Comparison of ENCODE assay signal across 10 mouse cellular contexts in the genomic region with DNA sequence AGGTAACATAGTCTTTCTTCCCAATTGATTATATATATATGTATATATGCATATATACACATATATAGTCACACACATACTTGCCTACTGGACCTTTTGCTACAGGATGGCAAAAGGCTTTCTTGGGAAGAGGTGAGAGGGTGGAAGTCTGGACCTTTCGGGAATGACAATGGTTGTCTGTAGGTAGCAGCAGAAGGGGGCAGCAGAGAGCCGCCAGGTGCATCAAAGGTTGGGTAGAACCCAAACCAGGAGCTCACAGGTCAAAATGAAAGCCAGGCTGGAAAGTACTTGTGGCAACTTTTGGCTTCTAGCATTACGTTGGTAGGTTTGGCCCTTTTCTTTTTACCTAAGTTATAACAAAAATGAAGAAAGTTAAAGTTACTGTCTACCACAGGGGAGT. TPM values are rescaled to one million over a fixed set of nuclear protein-coding genes. Genes with fewer than 3 reads are reported as not detected.
DNase-seq lines count a peak whose midpoint lies in the region; ATAC-seq and TF ChIP-seq lines count a peak whose summit lies in the region.
"Had no signal": no experiment of that assay in that cellular context is flagged by ENCODE, and none has a peak within 500 bp of the region (broad histone marks: within the 10 kb centered on the region; RNA-seq: fewer than 3 reads in every experiment).

No protein-coding gene starts in this region.

- H3K4me2 ChIP-seq in kidney, embryonic 16.5 days (replicated peaks; ENCODE audit: low read depth, low read length): no peak overlapping the region
- no peak overlapping the region for H3K4me2 ChIP-seq in midbrain, embryonic 16.5 days (ENCODE audit: low read length)

- no peak for ATAC-seq in kidney, embryonic 16.5 days (ENCODE audit: low FRiP score, low TSS enrichment)
- no peak for ATAC-seq in midbrain, embryonic 16.5 days

- no peaks in the 10 kb centered on the region for H3K27me3 ChIP-seq in kidney, embryonic 16.5 days (ENCODE audit: insufficient read depth, low read length)
- H3K27me3 ChIP-seq in ES-Bruce4 (ENCODE audit: control insufficient read depth, insufficient read depth, low read length, poor library complexity, severe bottlenecking): no peaks in the 10 kb centered on the region
- no peaks in the 10 kb centered on the region; the same call in 1 of the 2 replicates for H3K27me3 ChIP-seq in splenic B cell, adult 2 months (ENCODE audit: control insufficient read depth, insufficient read depth, low read length, poor library complexity, severe bottlenecking)
- H3K27me3 ChIP-seq in midbrain, embryonic 16.5 days (ENCODE audit: control insufficient read depth, insufficient read depth, low read depth, low read length): no peaks in the 10 kb centered on the region

- no peaks in the 10 kb centered on the region for H3K36me3 ChIP-seq in kidney, embryonic 16.5 days (ENCODE audit: insufficient read depth, low read length)
- no peaks in the 10 kb centered on the region for H3K36me3 ChIP-seq in ES-Bruce4 (ENCODE audit: control insufficient read depth, insufficient read depth, low read length, poor library complexity, severe bottlenecking)
- no peaks in the 10 kb centered on the region for H3K36me3 ChIP-seq in splenic B cell, adult 2 months (ENCODE audit: control insufficient read depth, insufficient read depth, low read length, poor library complexity, severe bottlenecking)
- H3K36me3 ChIP-seq in midbrain, embryonic 16.5 days (ENCODE audit: control insufficient read depth, insufficient read depth, low read length): no peaks in the 10 kb centered on the region

- TF ChIP-seq EP300 in ES-Bruce4 (IDR thresholded peaks at IDR 0.05; ENCODE audit: insufficient read depth, low read depth, low read length): no peak

- peaks cover 10% of the 10 kb centered on the region; the same call in 1 of the 2 replicates for H3K4me1 ChIP-seq in kidney, embryonic 16.5 days (ENCODE audit: insufficient read depth, low read length)
- H3K4me1 ChIP-seq in ES-Bruce4 (ENCODE audit: control insufficient read depth, insufficient read depth, low read length): no peaks in the 10 kb centered on the region
- H3K4me1 ChIP-seq in midbrain, embryonic 16.5 days (ENCODE audit: control insufficient read depth, insufficient read depth, low read length): no peaks in the 10 kb centered on the region
- H3K4me1 ChIP-seq: megakaryocyte, embryonic 14.5 days had no signal

- H3K9ac ChIP-seq in kidney, embryonic 16.5 days (replicated peaks; ENCODE audit: low read length): no peak overlapping the region
- no peak overlapping the region for H3K9ac ChIP-seq in ES-Bruce4 (ENCODE audit: low read depth, poor library complexity, severe bottlenecking)
- no peak overlapping the region for H3K9ac ChIP-seq in midbrain, embryonic 16.5 days (ENCODE audit: low read depth, low read length)

- TF ChIP-seq CTCF in ES-Bruce4 (IDR thresholded peaks at IDR 0.05; ENCODE audit: low read depth, low read length): peak; percentile 82

- H3K4me3 ChIP-seq in kidney, embryonic 16.5 days (ENCODE audit: low read length): no peak overlapping the region
- H3K4me3 ChIP-seq in ES-Bruce4 (ENCODE audit: low read depth, low read length): no peak overlapping the region
- no peak overlapping the region for H3K4me3 ChIP-seq in midbrain, embryonic 16.5 days (ENCODE audit: low read depth, low read length)
- H3K4me3 ChIP-seq: erythroblast, embryonic 14.5 days; megakaryocyte, embryonic 14.5 days had no signal

- no peak overlapping the region for H3K27ac ChIP-seq in kidney, embryonic 16.5 days (ENCODE audit: low read length)
- no peak overlapping the region for H3K27ac ChIP-seq in ES-Bruce4 (ENCODE audit: insufficient read depth, low read length)
- H3K27ac ChIP-seq in midbrain, embryonic 16.5 days (ENCODE audit: low read length): no peak overlapping the region

- TF ChIP-seq POLR2A in ES-Bruce4 (IDR thresholded peaks at IDR 0.05; ENCODE audit: insufficient read depth, low read length): no peak

- intact Hi-C loops in heart, postnatal 36 days (cut with DNase I): loop anchor here (2.0 to 5.0 kb wide), 2 partner anchors 387 to 447 kb away; no protein-coding TSS in a partner anchor
- intact Hi-C loops in gastrocnemius, postnatal 36 days (cut with DNase I): loop anchor here (2.0 to 10.0 kb wide), 2 partner anchors 389 to 447 kb away; no protein-coding TSS in a partner anchor

- peak; percentile 47 for DNase-seq in kidney, adult 18-20 months
- DNase-seq in adrenal gland, postnatal 25 days: peak; percentile 70
- DNase-seq in heart, postnatal 36 days: peak; percentile 46 to 69
- peak; percentile 42 for DNase-seq in splenic B cell, adult 2 months (ENCODE audit: low read depth, low spot score)
- no peak for DNase-seq in gastrocnemius, postnatal 36 days

- WGBS in kidney, embryonic 16.5 days: 62% methylated on average over 3 of the region's 3 CpGs
- WGBS in midbrain, embryonic 16.5 days: 52% methylated on average over 3 of the region's 3 CpGs

- H3K9me3 ChIP-seq in kidney, embryonic 16.5 days (ENCODE audit: low read length): no peaks in the 10 kb centered on the region
- H3K9me3 ChIP-seq in ES-Bruce4 (replicated peaks; ENCODE audit: control insufficient read depth, insufficient read depth, low read length, poor library complexity, severe bottlenecking): no peaks in the 10 kb centered on the region
- no peaks in the 10 kb centered on the region for H3K9me3 ChIP-seq in midbrain, embryonic 16.5 days (replicated peaks; ENCODE audit: control insufficient read depth, low read length, poor library complexity, severe bottlenecking)

RNA-seq across cellular contexts. Expression of a gene that starts 6.0 kb away (rescaled TPM):
- 15.9 and 17.5 TPM in 2 replicates for polyA plus RNA-seq in kidney, embryonic 16.5 days (2015; fragmentation: Nextera tagmentation; extraction: Ambion mirVana)
- polyA plus RNA-seq in ES-Bruce4 (2011; ENCODE audit: insufficient read depth, insufficient read length, low read depth, missing spikeins): 1.5 TPM in 1 of 2 replicates, not detected in the other
- 0.52 and 0.90 TPM in 2 replicates for total RNA-seq in adrenal gland, postnatal 25 days (2021)
- not detected for total RNA-seq in heart, postnatal 36 days (2021)
- total RNA-seq in gastrocnemius, postnatal 36 days (2021): not detected
- 9.0 and 10.2 TPM in 2 replicates for polyA plus RNA-seq in midbrain, embryonic 16.5 days (2015; fragmentation: Nextera tagmentation; extraction: Ambion mirVana)
- polyA plus RNA-seq: erythroblast, embryonic 14.5 days had no signal

RNA-seq across cellular contexts. Expression of a gene that starts 25.7 kb away (rescaled TPM):
- polyA plus RNA-seq in kidney, embryonic 16.5 days (2015; fragmentation: Nextera tagmentation; extraction: Ambion mirVana): 0.17 and 0.37 TPM in 2 replicates
- not detected in 2 replicates for polyA plus RNA-seq in ES-Bruce4 (2011; ENCODE audit: insufficient read depth, insufficient read length, low read depth, missing spikeins)
- total RNA-seq in adrenal gland, postnatal 25 days (2021): 0.55 TPM in 1 of 2 replicates, not detected in the other
- under 1 TPM; 0.22 to 0.31 TPM for total RNA-seq in heart, postnatal 36 days (2021)
- under 1 TPM; 0.23 to 0.25 TPM for total RNA-seq in gastrocnemius, postnatal 36 days (2021)
- polyA plus RNA-seq in midbrain, embryonic 16.5 days (2015; fragmentation: Nextera tagmentation; extraction: Ambion mirVana): 0.14 TPM in 1 of 2 replicates, not detected in the other
- polyA plus RNA-seq: erythroblast, embryonic 14.5 days had no signal

RNA-seq across cellular contexts. Expression of a gene that starts 25.8 kb away (rescaled TPM):
- polyA plus RNA-seq in kidney, embryonic 16.5 days (2015; fragmentation: Nextera tagmentation; extraction: Ambion mirVana): 45.6 and 51.4 TPM in 2 replicates
- 126 and 130 TPM in 2 replicates for polyA plus RNA-seq in ES-Bruce4 (2011; ENCODE audit: insufficient read depth, insufficient read length, low read depth, missing spikeins)
- 25.9 and 28.9 TPM in 2 replicates for total RNA-seq in adrenal gland, postnatal 25 days (2021)
- total RNA-seq in heart, postnatal 36 days (2021): 1 to 10 TPM; 8.3 to 8.4 TPM
- total RNA-seq in gastrocnemius, postnatal 36 days (2021): 10 to 100 TPM in 1 of 2 experiments, 1 to 10 TPM in 1; 6.7 to 10.2 TPM
- polyA plus RNA-seq in midbrain, embryonic 16.5 days (2015; fragmentation: Nextera tagmentation; extraction: Ambion mirVana): 30.3 TPM in 2 replicates

RNA-seq across cellular contexts. Expression of a gene that starts 32.8 kb away (rescaled TPM):
- polyA plus RNA-seq in kidney, embryonic 16.5 days (2015; fragmentation: Nextera tagmentation; extraction: Ambion mirVana): 0.12 and 0.14 TPM in 2 replicates
- not detected in 2 replicates for polyA plus RNA-seq in ES-Bruce4 (2011; ENCODE audit: insufficient read depth, insufficient read length, low read depth, missing spikeins)
- 1.2 and 1.7 TPM in 2 replicates for total RNA-seq in adrenal gland, postnatal 25 days (2021)
- total RNA-seq in heart, postnatal 36 days (2021): not detected
- not detected for total RNA-seq in gastrocnemius, postnatal 36 days (2021)
- 1.0 and 1.4 TPM in 2 replicates for polyA plus RNA-seq in midbrain, embryonic 16.5 days (2015; fragmentation: Nextera tagmentation; extraction: Ambion mirVana)
- polyA plus RNA-seq: erythroblast, embryonic 14.5 days had no signal

Comparison
In these comparisons a context has a peak if more than half of its experiments do, and no peak if none do; other contexts are left out.
1. DNase-seq: peak in kidney, adult 18-20 months (single experiment), adrenal gland, postnatal 25 days (single experiment), heart, postnatal 36 days (2 of 2) and splenic B cell, adult 2 months (single experiment); none in gastrocnemius, postnatal 36 days (0 of 2).